Mouse (Mus musculus): ENCODE measurements around the gene Olfr351. TPM values are rescaled to one million over a fixed set of nuclear protein-coding genes. Genes with fewer than 3 reads are reported as not detected.

Gene Olfr351
- not detected in 2 replicates for polyA plus RNA-seq (2015; fragmentation: Nextera tagmentation; extraction: Ambion mirVana)

DNA sequence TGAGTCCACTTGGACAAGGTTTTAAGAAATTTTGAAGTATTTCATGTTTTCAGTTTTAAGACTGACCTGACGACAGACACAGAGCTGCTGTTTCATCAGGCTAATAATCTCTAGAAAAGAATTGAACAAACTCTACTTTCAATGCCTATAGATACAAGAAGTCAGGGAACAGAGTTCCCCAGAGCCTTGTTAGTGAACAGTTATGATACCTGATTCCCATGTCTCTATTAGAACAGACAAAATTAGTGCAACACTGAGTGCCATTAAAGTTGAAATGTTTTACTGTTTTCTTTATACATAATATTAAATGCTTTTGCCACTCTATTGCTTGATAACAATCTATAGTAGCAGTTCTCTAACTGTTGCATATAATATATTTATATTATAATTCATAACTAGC is at the start of gene Olfr351:
Olfr351 (minus strand) TSS at position 101 of the 400 bp plus-strand sequence.
- 77% methylated on average over 1 of the region's 1 CpGs for WGBS

DNA sequence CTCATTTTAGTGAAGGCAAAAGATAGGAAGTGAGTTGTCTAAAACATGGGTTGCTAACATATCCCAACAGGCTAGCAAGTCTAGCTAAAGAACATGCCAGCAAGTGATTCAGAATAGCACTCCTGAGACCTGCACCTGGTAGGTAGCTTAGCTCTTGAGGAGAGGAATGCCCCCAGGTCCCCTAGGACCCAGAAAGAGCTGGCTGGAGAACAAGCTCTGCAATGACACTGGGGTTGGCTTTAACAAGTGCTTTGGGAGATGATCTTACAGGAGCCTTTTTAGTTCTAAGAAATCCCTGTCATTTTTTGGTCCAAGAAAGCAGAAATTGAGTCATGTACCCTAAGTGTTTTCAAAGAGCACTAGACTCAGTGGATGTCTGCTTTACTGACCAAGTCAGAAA is 42.9 kb upstream of the Olfr351 start, which contains the start of gene Olfr354:
Olfr354 (plus strand) TSS at position 301 of the 400 bp plus-strand sequence.
- ATAC-seq (ENCODE audit: insufficient read depth, low FRiP score): no peak
- Histone ChIP-seq H3K4me3 (replicated peaks; ENCODE audit: low read length) (no peak within 1 kb of the TSS), H3K9me3 (replicated peaks; ENCODE audit: control insufficient read depth, low read length) (peaks cover 6% of the 10 kb centered on the region; the same call in 1 of the 2 replicates), H3K27ac (ENCODE audit: low read length) (no peak within 1 kb of the TSS), H3K36me3 (ENCODE audit: control insufficient read depth, insufficient read depth, low read length) (no peaks in the 10 kb centered on the region), H3K27me3 (ENCODE audit: control insufficient read depth, insufficient read depth, low read length) (no peaks in the 10 kb centered on the region), H3K4me1 (ENCODE audit: control insufficient read depth, insufficient read depth, low read length) (no peaks in the 10 kb centered on the region), H3K4me2 (ENCODE audit: low read depth, low read length) (no peak within 1 kb of the TSS), H3K9ac (ENCODE audit: low read length) (no peak within 1 kb of the TSS)

More for the DNA sequence above, at the start of gene Olfr351:
- Histone ChIP-seq H3K27me3 (ENCODE audit: control insufficient read depth, insufficient read depth, low read length) (no peaks in the 10 kb centered on the region), H3K9me3 (replicated peaks; ENCODE audit: control insufficient read depth, low read length) (no peaks in the 10 kb centered on the region), H3K27ac (ENCODE audit: low read length) (no peak within 1 kb of the TSS), H3K36me3 (ENCODE audit: control insufficient read depth, insufficient read depth, low read length) (no peaks in the 10 kb centered on the region), H3K9ac (ENCODE audit: low read length) (no peak within 1 kb of the TSS), H3K4me2 (ENCODE audit: low read depth, low read length) (no peak within 1 kb of the TSS), H3K4me3 (replicated peaks; ENCODE audit: low read length) (no peak within 1 kb of the TSS), H3K4me1 (ENCODE audit: control insufficient read depth, insufficient read depth, low read length) (no peaks in the 10 kb centered on the region)
- no peak for ATAC-seq (ENCODE audit: insufficient read depth, low FRiP score)

DNA sequence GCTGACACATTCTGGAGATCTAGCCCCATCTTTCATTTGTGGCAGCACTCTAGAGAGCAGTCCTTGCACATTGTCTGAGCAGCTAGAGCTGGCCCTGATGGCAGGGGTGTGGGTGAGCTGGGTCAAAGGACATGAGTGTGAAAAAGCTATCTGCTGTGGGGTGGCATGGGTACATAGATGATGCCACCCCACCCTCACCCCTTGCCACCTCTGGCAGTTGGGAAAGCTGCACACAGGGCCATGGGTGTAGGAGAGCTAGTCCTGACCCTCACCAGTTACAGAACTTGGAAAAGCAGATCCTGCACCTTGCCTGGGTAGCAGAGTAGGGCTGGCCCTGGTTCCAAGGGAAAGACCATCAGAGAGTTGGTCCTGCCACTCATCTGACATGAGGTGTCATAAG is 34.7 kb upstream of the Olfr351 start:
- H3K27ac ChIP-seq (ENCODE audit: low read length): no peak overlapping the region
- H3K27me3 ChIP-seq (ENCODE audit: control insufficient read depth, insufficient read depth, low read length): no peaks in the 10 kb centered on the region
- ATAC-seq (ENCODE audit: insufficient read depth, low FRiP score): no peak; the same call in 1 of the 2 replicates
- no peak overlapping the region for H3K9ac ChIP-seq (ENCODE audit: low read length)
- H3K9me3 ChIP-seq (replicated peaks; ENCODE audit: control insufficient read depth, low read length): no peaks in the 10 kb centered on the region; the same call in 1 of the 2 replicates
- no peaks in the 10 kb centered on the region for H3K36me3 ChIP-seq (ENCODE audit: control insufficient read depth, insufficient read depth, low read length)
- no peak overlapping the region for H3K4me3 ChIP-seq (replicated peaks; ENCODE audit: low read length)
- no peak overlapping the region for H3K4me2 ChIP-seq (ENCODE audit: low read depth, low read length)
- H3K4me1 ChIP-seq (ENCODE audit: control insufficient read depth, insufficient read depth, low read length): no peaks in the 10 kb centered on the region

DNA sequence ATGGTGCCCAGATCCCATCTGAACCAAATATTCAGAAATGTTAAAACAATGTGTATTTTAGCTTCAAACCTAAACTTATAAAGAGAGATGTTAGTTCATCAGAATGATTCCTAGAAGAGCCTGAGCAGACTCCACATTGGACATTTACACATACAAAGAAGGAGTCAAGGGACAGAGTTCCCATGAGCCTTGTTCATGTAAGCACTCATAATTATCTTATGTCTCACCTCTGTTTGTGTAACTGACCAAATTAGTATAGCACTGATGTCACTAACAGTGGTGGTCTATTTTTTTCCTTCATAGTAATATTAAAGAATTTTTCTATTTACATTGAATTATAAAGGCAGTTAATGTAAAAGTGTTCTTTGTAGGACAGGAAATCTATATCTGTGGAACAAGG is 30.4 kb upstream of the Olfr351 start, which contains the start of gene Olfr353:
Olfr353 (minus strand) TSS at position 101 of the 400 bp plus-strand sequence.
- Histone ChIP-seq H3K27ac (ENCODE audit: low read length) (no peak within 1 kb of the TSS), H3K9me3 (replicated peaks; ENCODE audit: control insufficient read depth, low read length) (no peaks in the 10 kb centered on the region; the same call in 1 of the 2 replicates), H3K4me3 (replicated peaks; ENCODE audit: low read length) (no peak within 1 kb of the TSS), H3K27me3 (ENCODE audit: control insufficient read depth, insufficient read depth, low read length) (no peaks in the 10 kb centered on the region), H3K4me1 (ENCODE audit: control insufficient read depth, insufficient read depth, low read length) (no peaks in the 10 kb centered on the region), H3K9ac (ENCODE audit: low read length) (no peak within 1 kb of the TSS), H3K36me3 (ENCODE audit: control insufficient read depth, insufficient read depth, low read length) (no peaks in the 10 kb centered on the region), H3K4me2 (ENCODE audit: low read depth, low read length) (no peak within 1 kb of the TSS)
- ATAC-seq (ENCODE audit: insufficient read depth, low FRiP score): no peak

DNA sequence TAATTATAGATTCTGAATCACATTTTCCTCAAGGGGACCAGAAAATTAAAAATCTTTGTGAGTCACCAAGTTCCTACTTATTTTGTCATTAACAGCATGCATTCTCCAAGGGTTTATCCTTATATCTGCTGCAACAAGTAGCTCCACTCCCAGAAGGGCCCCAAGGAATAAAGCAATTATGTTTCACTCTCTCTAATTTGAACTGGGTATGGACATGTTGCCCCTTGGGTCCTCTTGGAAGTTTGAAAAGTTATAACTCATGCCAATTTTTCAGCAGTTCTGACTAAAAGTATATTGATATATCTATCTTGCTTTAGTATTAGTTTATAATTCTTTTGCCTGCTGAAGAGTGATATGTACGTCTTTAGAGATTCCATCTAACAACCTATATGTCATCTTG is 5.7 kb upstream of the Olfr351 start, which contains the start of gene Olfr352:
Olfr352 (plus strand) TSS at position 301 of the 400 bp plus-strand sequence.
- Histone ChIP-seq H3K4me1 (ENCODE audit: control insufficient read depth, insufficient read depth, low read length) (no peaks in the 10 kb centered on the region), H3K4me2 (ENCODE audit: low read depth, low read length) (no peak within 1 kb of the TSS), H3K27ac (ENCODE audit: low read length) (no peak within 1 kb of the TSS), H3K4me3 (replicated peaks; ENCODE audit: low read length) (no peak within 1 kb of the TSS), H3K36me3 (ENCODE audit: control insufficient read depth, insufficient read depth, low read length) (no peaks in the 10 kb centered on the region), H3K27me3 (ENCODE audit: control insufficient read depth, insufficient read depth, low read length) (no peaks in the 10 kb centered on the region), H3K9me3 (replicated peaks; ENCODE audit: control insufficient read depth, low read length) (no peaks in the 10 kb centered on the region), H3K9ac (ENCODE audit: low read length) (no peak within 1 kb of the TSS)
- ATAC-seq (ENCODE audit: insufficient read depth, low FRiP score): no peak
- 80% methylated on average over 1 of the region's 1 CpGs for WGBS

DNA sequence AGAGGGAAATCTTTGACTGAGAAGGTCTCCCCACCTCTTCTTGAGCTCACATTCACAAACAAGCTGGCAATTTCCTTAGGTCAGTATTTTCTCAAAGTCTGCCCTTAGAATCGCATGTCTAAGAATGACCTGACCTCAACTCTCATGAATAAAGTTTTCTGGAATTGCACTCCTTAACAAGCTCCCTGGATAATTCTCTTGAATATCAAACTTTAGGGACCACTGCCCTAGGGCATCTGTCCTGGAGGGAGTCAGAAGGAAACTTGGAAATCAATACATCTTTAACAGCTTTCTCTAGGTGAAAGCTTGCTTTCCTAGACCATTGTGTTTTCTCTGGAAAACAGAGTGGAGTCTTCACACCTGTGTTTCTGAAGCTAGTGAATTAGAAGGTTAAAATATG is 16.4 kb downstream of the Olfr351 start, which contains the start of gene Olfr350:
Olfr350 (plus strand) TSS at position 301 of the 400 bp plus-strand sequence.
- Histone ChIP-seq H3K27me3 (ENCODE audit: control insufficient read depth, insufficient read depth, low read length) (no peaks in the 10 kb centered on the region), H3K9ac (ENCODE audit: low read length) (no peak within 1 kb of the TSS), H3K4me2 (ENCODE audit: low read depth, low read length) (no peak within 1 kb of the TSS), H3K27ac (ENCODE audit: low read length) (no peak within 1 kb of the TSS), H3K9me3 (replicated peaks; ENCODE audit: control insufficient read depth, low read length) (no peaks in the 10 kb centered on the region), H3K4me3 (replicated peaks; ENCODE audit: low read length) (no peak within 1 kb of the TSS), H3K36me3 (ENCODE audit: control insufficient read depth, insufficient read depth, low read length) (no peaks in the 10 kb centered on the region), H3K4me1 (ENCODE audit: control insufficient read depth, insufficient read depth, low read length) (no peaks in the 10 kb centered on the region)
- 75% methylated on average over 1 of the region's 1 CpGs for WGBS
- no peak for ATAC-seq (ENCODE audit: insufficient read depth, low FRiP score)

DNA sequence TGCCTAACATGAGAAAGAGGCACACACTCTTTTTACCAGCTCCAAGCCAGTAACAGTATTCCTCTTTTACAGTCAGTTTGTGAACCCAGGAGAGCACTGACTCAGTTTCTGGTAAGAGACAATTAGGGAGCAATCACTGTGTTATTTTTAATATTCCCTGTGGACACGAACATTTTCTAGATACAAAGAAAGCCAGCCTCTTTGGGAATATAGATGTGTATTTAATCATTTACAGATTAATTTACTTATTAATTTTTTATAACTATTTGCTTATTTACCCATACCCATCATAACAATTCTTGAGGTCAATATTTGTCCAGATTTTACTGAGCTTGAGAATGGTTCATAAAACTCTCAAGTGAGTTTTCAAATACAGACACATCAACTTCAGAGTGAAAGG is 45.5 kb downstream of the Olfr351 start, which contains the start of gene Olfr3:
Olfr3 (minus strand) TSS at position 101 of the 400 bp plus-strand sequence.
- WGBS: 73% methylated on average over 1 of the region's 1 CpGs

More for the DNA sequence above, 45.5 kb downstream of the Olfr351 start, which contains the start of gene Olfr3:
- no peak for ATAC-seq (ENCODE audit: insufficient read depth, low FRiP score)
- no peak within 1 kb of the TSS for H3K4me2 ChIP-seq (ENCODE audit: low read depth, low read length)
- H3K4me1 ChIP-seq (ENCODE audit: control insufficient read depth, insufficient read depth, low read length): no peaks in the 10 kb centered on the region
- H3K27me3 ChIP-seq (ENCODE audit: control insufficient read depth, insufficient read depth, low read length): no peaks in the 10 kb centered on the region
- H3K27ac ChIP-seq (ENCODE audit: low read length): no peak within 1 kb of the TSS
- H3K9ac ChIP-seq (ENCODE audit: low read length): no peak within 1 kb of the TSS
- H3K9me3 ChIP-seq (replicated peaks; ENCODE audit: control insufficient read depth, low read length): no peaks in the 10 kb centered on the region; the same call in 1 of the 2 replicates
- H3K4me3 ChIP-seq (replicated peaks; ENCODE audit: low read length): no peak within 1 kb of the TSS
- H3K36me3 ChIP-seq (ENCODE audit: control insufficient read depth, insufficient read depth, low read length): no peaks in the 10 kb centered on the region

Other genes starting within 250 kb of the Olfr351 start
- not detected in 2 replicates for gene Olfr345, start 222.6 kb downstream of the Olfr351 start, polyA plus RNA-seq (2015; fragmentation: Nextera tagmentation; extraction: Ambion mirVana)
- not detected in 2 replicates for gene Olfr346, start 176.9 kb downstream of the Olfr351 start, polyA plus RNA-seq (2015; fragmentation: Nextera tagmentation; extraction: Ambion mirVana)
- not detected in 2 replicates for gene Olfr347, start 130.8 kb downstream of the Olfr351 start, polyA plus RNA-seq (2015; fragmentation: Nextera tagmentation; extraction: Ambion mirVana)
- not detected in 2 replicates for gene Olfr348, start 78.4 kb downstream of the Olfr351 start, polyA plus RNA-seq (2015; fragmentation: Nextera tagmentation; extraction: Ambion mirVana)
- not detected in 2 replicates for gene Olfr50, start 72.1 kb downstream of the Olfr351 start, polyA plus RNA-seq (2015; fragmentation: Nextera tagmentation; extraction: Ambion mirVana)
- not detected in 2 replicates for gene Olfr3, start 45.6 kb downstream of the Olfr351 start, polyA plus RNA-seq (2015; fragmentation: Nextera tagmentation; extraction: Ambion mirVana)
- not detected in 2 replicates for gene Olfr350, start 16.4 kb downstream of the Olfr351 start, polyA plus RNA-seq (2015; fragmentation: Nextera tagmentation; extraction: Ambion mirVana)
- not detected in 2 replicates for gene Olfr352, start 5.8 kb upstream of the Olfr351 start, polyA plus RNA-seq (2015; fragmentation: Nextera tagmentation; extraction: Ambion mirVana)
- gene Olfr353, start 30.3 kb upstream of the Olfr351 start, polyA plus RNA-seq (2015; fragmentation: Nextera tagmentation; extraction: Ambion mirVana): not detected in 2 replicates
- not detected in 2 replicates for gene Olfr354, start 43.0 kb upstream of the Olfr351 start, polyA plus RNA-seq (2015; fragmentation: Nextera tagmentation; extraction: Ambion mirVana)
- not detected in 2 replicates for gene Olfr355, start 66.2 kb upstream of the Olfr351 start, polyA plus RNA-seq (2015; fragmentation: Nextera tagmentation; extraction: Ambion mirVana)
- not detected in 2 replicates for gene Olfr356, start 74.5 kb upstream of the Olfr351 start, polyA plus RNA-seq (2015; fragmentation: Nextera tagmentation; extraction: Ambion mirVana)
- not detected in 2 replicates for gene Olfr357, start 131.2 kb upstream of the Olfr351 start, polyA plus RNA-seq (2015; fragmentation: Nextera tagmentation; extraction: Ambion mirVana)
- gene Olfr358, start 146.7 kb upstream of the Olfr351 start, polyA plus RNA-seq (2015; fragmentation: Nextera tagmentation; extraction: Ambion mirVana): not detected in 2 replicates
- gene Olfr360, start 203.1 kb upstream of the Olfr351 start, polyA plus RNA-seq (2015; fragmentation: Nextera tagmentation; extraction: Ambion mirVana): not detected in 2 replicates
- gene Olfr361, start 226.6 kb upstream of the Olfr351 start, polyA plus RNA-seq (2015; fragmentation: Nextera tagmentation; extraction: Ambion mirVana): not detected in 2 replicates